Mouse (Mus musculus) heart, embryonic 11.5 days (tissue): ENCODE results near the gene Veph1. TPM values are rescaled to one million over a fixed set of nuclear protein-coding genes. Genes with fewer than 3 reads are reported as not detected.
"Not testable (repeated sequence)": the region's sequence is repeated elsewhere in the genome, so short reads cannot be mapped to it uniquely, and the experiment has no call there.

Experiments
- ATAC-seq: fragments of 200-750 bp; cut with Nextera tagmentation; replicated peaks from 2 replicates; pipeline ENCODE4 v1.8.0; 2017; ENCODE audit warnings: moderate library complexity; ENCODE audit not compliant: insufficient number of reproducible peaks, low FRiP score, low TSS enrichment
- H3K27ac ChIP-seq: fragments of 300-500 bp; sonication (generic); 2 replicates; pipeline ENCODE4 v1.5.1; 2014; ENCODE audit warnings: mild to moderate bottlenecking, low read depth, low read length
- H3K27me3 ChIP-seq: fragments of 300-500 bp; sonication (generic); 2 replicates; pipeline ENCODE4 v1.6.1; 2014; ENCODE audit warnings: mild to moderate bottlenecking, low read length, mixed read lengths; ENCODE audit not compliant: control insufficient read depth, insufficient read depth
- H3K36me3 ChIP-seq: fragments of 300-500 bp; sonication (generic); 2 replicates; pipeline ENCODE4 v1.6.1; 2014; ENCODE audit warnings: mild to moderate bottlenecking, low read length, moderate library complexity, mixed read lengths; ENCODE audit not compliant: control insufficient read depth, insufficient read depth
- H3K4me1 ChIP-seq: fragments of 300-500 bp; sonication (generic); 2 replicates; pipeline ENCODE4 v1.6.1; 2014; ENCODE audit warnings: low read length; ENCODE audit not compliant: control insufficient read depth, insufficient read depth
- H3K4me2 ChIP-seq: fragments of 300-500 bp; sonication (generic); 2 replicates; pipeline ENCODE4 v1.6.1; 2014; ENCODE audit warnings: mild to moderate bottlenecking, moderate library complexity
- H3K4me3 ChIP-seq: fragments of 300-500 bp; sonication (generic); 2 replicates; pipeline ENCODE4 v1.5.1; 2014; ENCODE audit warnings: low read depth, low read length
- H3K9ac ChIP-seq: fragments of 300-500 bp; sonication (generic); 2 replicates; pipeline ENCODE4 v1.6.1; 2014; ENCODE audit warnings: mild to moderate bottlenecking, low read depth, low read length, moderate library complexity
- H3K9me3 ChIP-seq: fragments of 300-500 bp; sonication (generic); replicated peaks from 2 replicates; pipeline ENCODE4 v1.6.1; 2016; ENCODE audit warnings: low read length; ENCODE audit not compliant: control insufficient read depth
- WGBS: fragments of 180-500 bp; shearing (Covaris S2); extraction: QIAGEN DNeasy Blood & Tissue Kit; methylation state at CpG from one replicate; pipeline ENCODE4 v1.1.7; 2014; ENCODE audit not compliant: insufficient replicate concordance; 5-methylcytosine and 5-hydroxymethylcytosine counted together
- polyA plus RNA-seq: library from polyadenylated mRNA; unstranded; fragments of >200 nt; fragmentation: Nextera tagmentation; extraction: Ambion mirVana; gene quantifications from 2 replicates; pipeline ENCODE4 v1.2.1, GENCODE M21; 2014

Gene Veph1
- polyA plus RNA-seq, 1 experiment from 2014 or later = 0.83 TPM

- H3K9ac ChIP-seq = no peak overlapping the region
- H3K27me3 ChIP-seq = no peaks in the 10 kb centered on the region
- H3K36me3 ChIP-seq = no peaks in the 10 kb centered on the region
- ATAC-seq = no peak
- H3K4me3 ChIP-seq = no peak overlapping the region
- no peaks in the 10 kb centered on the region for H3K4me1 ChIP-seq
- H3K4me2 ChIP-seq = no peak overlapping the region
- WGBS = 76% methylated on average over 9 of the region's 9 CpGs
- no peak overlapping the region for H3K27ac ChIP-seq
- no peaks in the 10 kb centered on the region for H3K9me3 ChIP-seq
These were observed 42.0 kb downstream of the Veph1 start for GRCm38 (mm10) chr3:66254504-66255105.

GRCm38 (mm10) chr3:66251842-66252241 lies 44.8 kb downstream of the Veph1 start:
- H3K27me3 ChIP-seq = no peaks in the 10 kb centered on the region
- H3K4me3 ChIP-seq = no peak overlapping the region
- peaks cover 3% of the 10 kb centered on the region; the same call in 1 of the 2 replicates for H3K4me1 ChIP-seq
- no peaks in the 10 kb centered on the region for H3K9me3 ChIP-seq
- no peak for ATAC-seq
- H3K36me3 ChIP-seq = no peaks in the 10 kb centered on the region
- no peak overlapping the region for H3K4me2 ChIP-seq
- 53% methylated on average over 7 of the region's 7 CpGs for WGBS
- H3K27ac ChIP-seq = no peak overlapping the region
- no peak overlapping the region for H3K9ac ChIP-seq

- Histone ChIP-seq H3K9me3 (no peaks in the 10 kb centered on the region), H3K9ac (no peak overlapping the region), H3K36me3 (no peaks in the 10 kb centered on the region), H3K4me3 (no peak overlapping the region), H3K27ac (no peak overlapping the region), H3K4me2 (no peak overlapping the region), H3K27me3 (no peaks in the 10 kb centered on the region), H3K4me1 (no peaks in the 10 kb centered on the region)
- ATAC-seq = no peak
These were observed 56.2 kb downstream of the Veph1 start for GRCm38 (mm10) chr3:66240476-66240875.

GRCm38 (mm10) chr3:66236234-66236871 lies 60.3 kb downstream of the Veph1 start:
- ATAC-seq, H3K4me2 ChIP-seq, H3K4me3 ChIP-seq, H3K36me3 ChIP-seq, H3K27me3 ChIP-seq, H3K27ac ChIP-seq, H3K9ac ChIP-seq, H3K9me3 ChIP-seq, H3K4me1 ChIP-seq: not testable (repeated sequence)
- WGBS = 25% methylated on average over 4 of the region's 4 CpGs

GRCm38 (mm10) chr3:66224931-66225537 lies 71.6 kb downstream of the Veph1 start:
- Histone ChIP-seq H3K36me3 (no peaks in the 10 kb centered on the region), H3K9ac (no peak overlapping the region), H3K9me3 (no peaks in the 10 kb centered on the region), H3K4me1 (no peaks in the 10 kb centered on the region), H3K4me3 (no peak overlapping the region), H3K27me3 (peaks cover 5% of the 10 kb centered on the region), H3K4me2 (no peak overlapping the region), H3K27ac (no peak overlapping the region)
- ATAC-seq = no peak
- WGBS = 57% methylated on average over 15 of the region's 15 CpGs

GRCm38 (mm10) chr3:66221243-66221611 lies 75.4 kb downstream of the Veph1 start:
- no peak overlapping the region for H3K27ac ChIP-seq
- no peaks in the 10 kb centered on the region for H3K36me3 ChIP-seq
- peak; percentile 19; the same call in 1 of the 2 replicates for ATAC-seq
- WGBS = under 1% methylated on average over 11 of the region's 11 CpGs
- H3K4me2 ChIP-seq = peak overlapping the region; percentile 98
- no peaks in the 10 kb centered on the region for H3K9me3 ChIP-seq
- no peaks in the 10 kb centered on the region for H3K4me1 ChIP-seq
- peak overlapping the region; percentile 65 for H3K4me3 ChIP-seq
- H3K27me3 ChIP-seq = peaks cover 5% of the 10 kb centered on the region
- H3K9ac ChIP-seq = peak overlapping the region; percentile 75

GRCm38 (mm10) chr3:66220554-66221242 lies 75.9 kb downstream of the Veph1 start:
- Histone ChIP-seq H3K36me3 (no peaks in the 10 kb centered on the region), H3K9me3 (no peaks in the 10 kb centered on the region), H3K27me3 (peaks cover 5% of the 10 kb centered on the region), H3K4me1 (no peaks in the 10 kb centered on the region), H3K4me2 (peak overlapping the region; percentile 98), H3K4me3 (peak overlapping the region; percentile 65), H3K27ac (peak overlapping the region; percentile 66), H3K9ac (peak overlapping the region; percentile 75)
- ATAC-seq = peak; percentile 67
- WGBS = under 1% methylated on average over 54 of the region's 54 CpGs

- Histone ChIP-seq H3K9me3 (no peaks in the 10 kb centered on the region), H3K4me3 (peak within 1 kb of the TSS; percentile 65), H3K9ac (peak within 1 kb of the TSS; percentile 75), H3K4me2 (peak within 1 kb of the TSS; percentile 98), H3K27ac (peak within 1 kb of the TSS; percentile 66), H3K36me3 (no peaks in the 10 kb centered on the region), H3K4me1 (no peaks in the 10 kb centered on the region), H3K27me3 (peaks cover 5% of the 10 kb centered on the region)
- 6% methylated on average over 20 of the region's 20 CpGs for WGBS
- no peak for ATAC-seq
These were observed 76.9 kb downstream of the Veph1 start, which contains the start of gene Ptx3 for GRCm38 (mm10) chr3:66219655-66220191. Ptx3 (plus strand) TSS chr3:66219910.
